In the genomic region with DNA sequence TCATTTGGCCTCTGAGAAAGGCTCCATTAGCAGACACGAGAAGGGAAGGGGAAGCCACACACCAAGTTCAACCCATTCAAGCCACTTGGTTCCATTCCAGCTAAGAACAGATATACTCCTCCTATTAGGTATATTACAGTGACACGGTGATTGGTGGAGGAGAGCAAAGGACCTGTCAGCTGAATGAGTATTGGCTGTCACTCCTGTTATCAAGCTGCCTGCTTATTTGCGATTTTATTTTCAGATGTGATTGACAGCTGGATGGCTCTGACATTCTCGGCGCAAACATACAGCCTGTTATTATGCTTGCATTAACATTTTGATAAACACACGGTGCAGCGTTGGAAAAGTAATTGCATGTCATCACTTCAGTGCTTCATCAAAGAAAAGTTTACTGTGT, we compare ENCODE assay signal across 26 mouse cellular contexts.
DNase-seq lines count a peak whose midpoint lies in the region; ATAC-seq lines count a peak whose summit lies in the region.
"Had no signal": no experiment of that assay in that cellular context is flagged by ENCODE, and none has a peak within 500 bp of the region (broad histone marks: within the 10 kb centered on the region; RNA-seq: fewer than 3 reads in every experiment).

No protein-coding gene starts in this region.

- H3K27ac ChIP-seq in forebrain, embryonic 14.5 days (ENCODE audit: low read depth, low read length) = no peak overlapping the region
- H3K27ac ChIP-seq in forebrain, embryonic 16.5 days (ENCODE audit: low read length) = no peak overlapping the region
- H3K27ac ChIP-seq: embryonic facial prominence, embryonic 10.5 days; embryonic facial prominence, embryonic 13.5 days; gastrocnemius, adult 2 months; heart, embryonic 10.5 days; heart, embryonic 13.5 days; hindbrain, embryonic 12.5 days; hindbrain, embryonic 15.5 days; intestine, embryonic 15.5 days had no signal

- 55% methylated on average over 7 of the region's 7 CpGs for WGBS in forebrain, embryonic 14.5 days
- 33% methylated on average over 7 of the region's 7 CpGs for WGBS in forebrain, embryonic 16.5 days

- H3K27me3 ChIP-seq in forebrain, embryonic 14.5 days (replicated peaks; ENCODE audit: control insufficient read depth, insufficient read depth, low read length) = no peaks in the 10 kb centered on the region
- H3K27me3 ChIP-seq in forebrain, embryonic 16.5 days (replicated peaks; ENCODE audit: control insufficient read depth, insufficient read depth, low read length) = no peaks in the 10 kb centered on the region
- H3K27me3 ChIP-seq: embryonic facial prominence, embryonic 13.5 days; heart, embryonic 13.5 days; hindbrain, embryonic 12.5 days; hindbrain, embryonic 15.5 days; intestine, embryonic 15.5 days had no signal

- H3K4me2 ChIP-seq in forebrain, embryonic 14.5 days (ENCODE audit: low read length) = no peak overlapping the region
- H3K4me2 ChIP-seq in forebrain, embryonic 16.5 days (ENCODE audit: low read length) = no peak overlapping the region
- H3K4me2 ChIP-seq: embryonic facial prominence, embryonic 13.5 days; heart, embryonic 13.5 days; hindbrain, embryonic 12.5 days; hindbrain, embryonic 15.5 days; intestine, embryonic 15.5 days had no signal

- H3K9me3 ChIP-seq in forebrain, embryonic 14.5 days (replicated peaks; ENCODE audit: control insufficient read depth, low read length) = no peaks in the 10 kb centered on the region
- H3K9me3 ChIP-seq in forebrain, embryonic 16.5 days (ENCODE audit: control insufficient read depth, low read length) = no peaks in the 10 kb centered on the region
- H3K9me3 ChIP-seq: embryonic facial prominence, embryonic 10.5 days; embryonic facial prominence, embryonic 13.5 days; heart, embryonic 10.5 days; heart, embryonic 13.5 days; hindbrain, embryonic 12.5 days; hindbrain, embryonic 15.5 days; intestine, embryonic 15.5 days had no signal

- H3K9ac ChIP-seq in forebrain, embryonic 14.5 days (ENCODE audit: low read length) = no peak overlapping the region
- no peak overlapping the region for H3K9ac ChIP-seq in forebrain, embryonic 16.5 days (replicated peaks; ENCODE audit: low read depth, low read length)
- H3K9ac ChIP-seq: embryonic facial prominence, embryonic 13.5 days; heart, embryonic 13.5 days; hindbrain, embryonic 12.5 days; hindbrain, embryonic 15.5 days; intestine, embryonic 15.5 days had no signal

- peak; percentile 77 for ATAC-seq in forebrain, embryonic 14.5 days
- peak; percentile 86 for ATAC-seq in forebrain, embryonic 16.5 days
- ATAC-seq: CD4-positive, CD25-positive, alpha-beta regulatory T cell, adult 4 months; intestine, embryonic 15.5 days had no signal

- peak; percentile 55 for DNase-seq in heart, adult 11 months
- no peak for DNase-seq in heart, adult 8-10 months (ENCODE audit: low spot score)
- peak; percentile 64 for DNase-seq in forebrain, embryonic 14.5 days (ENCODE audit: low spot score)
- DNase-seq in layer of hippocampus, postnatal 25 days (ENCODE audit: extremely low spot score in 1 of 2, low spot score in 1 of 2) = no peak
- DNase-seq in layer of hippocampus, postnatal 14 days (ENCODE audit: low spot score in 2 of 2) = no peak
- DNase-seq: adrenal gland, adult 2 months; adrenal gland, postnatal 14 days; cerebellum, adult 11-12 months; cerebellum, adult 8-10 months; cerebellum, postnatal 10 days; cerebellum, postnatal 36 days; embryo, embryonic 11 days; gastrocnemius, adult 2 months; gastrocnemius, postnatal 14 days; heart, adult 18-20 months; kidney, adult 11 months had no signal

- no peaks in the 10 kb centered on the region for H3K36me3 ChIP-seq in forebrain, embryonic 14.5 days (ENCODE audit: control insufficient read depth, insufficient read depth, low read length)
- H3K36me3 ChIP-seq in forebrain, embryonic 16.5 days (ENCODE audit: control insufficient read depth, insufficient read depth) = no peaks in the 10 kb centered on the region
- H3K36me3 ChIP-seq: embryonic facial prominence, embryonic 10.5 days; embryonic facial prominence, embryonic 13.5 days; heart, embryonic 10.5 days; heart, embryonic 13.5 days; hindbrain, embryonic 12.5 days; hindbrain, embryonic 15.5 days; intestine, embryonic 15.5 days had no signal

- H3K4me1 ChIP-seq in forebrain, embryonic 14.5 days (ENCODE audit: control insufficient read depth, insufficient read depth, low read length) = peaks cover 5% of the 10 kb centered on the region; the same call in 1 of the 2 replicates
- peaks cover 7% of the 10 kb centered on the region for H3K4me1 ChIP-seq in forebrain, embryonic 16.5 days (replicated peaks; ENCODE audit: control insufficient read depth, insufficient read depth, low read length)
- H3K4me1 ChIP-seq: embryonic facial prominence, embryonic 10.5 days; embryonic facial prominence, embryonic 13.5 days; heart, embryonic 10.5 days; heart, embryonic 13.5 days; hindbrain, embryonic 12.5 days; intestine, embryonic 15.5 days had no signal

- H3K4me3 ChIP-seq in forebrain, embryonic 14.5 days (ENCODE audit: low read depth, low read length) = no peak overlapping the region
- H3K4me3 ChIP-seq in forebrain, embryonic 16.5 days (replicated peaks; ENCODE audit: low read length) = no peak overlapping the region
- H3K4me3 ChIP-seq: embryonic facial prominence, embryonic 10.5 days; embryonic facial prominence, embryonic 13.5 days; erythroblast, embryonic 14.5 days; gastrocnemius, adult 2 months; heart, embryonic 10.5 days; heart, embryonic 13.5 days; hindbrain, embryonic 12.5 days; hindbrain, embryonic 15.5 days; intestine, embryonic 15.5 days had no signal

Comparison
In these comparisons a context has a peak if more than half of its experiments do, and no peak if none do; other contexts are left out.
1. DNase-seq: peak in heart, adult 11 months (single experiment) and forebrain, embryonic 14.5 days (single experiment); none in heart, adult 8-10 months (single experiment), layer of hippocampus, postnatal 25 days (0 of 2) and layer of hippocampus, postnatal 14 days (0 of 2).